Mouse (Mus musculus) monocyte, adult 5-6 weeks (primary cell): ENCODE data around the gene Gabpb2. TPM values are rescaled to one million over a fixed set of nuclear protein-coding genes. Genes with fewer than 3 reads are reported as not detected.
A peak's percentile ranks its signal among the peaks of the same experiment; 100 is the strongest.
"Not testable (repeated sequence)": the region's sequence is repeated elsewhere in the genome, so short reads cannot be mapped to it uniquely, and the experiment has no call there.

Source experiments
- ATAC-seq: fragments of 153-309, 156-312 bp; replicated peaks from 2 replicates; pipeline ENCODE4 v1.8.0; 2017; ENCODE audit warnings: mild to moderate bottlenecking; ENCODE audit not compliant: low TSS enrichment, insufficient number of reproducible peaks, severe bottlenecking, poor library complexity, low FRiP score
- total RNA-seq: library from RNA; stranded (forward); fragments of 200-1000, 200-491, 200-594 nt; gene quantifications from 3 replicates; pipeline ENCODE4 v1.2.3, GENCODE M21; 2017

Gene Gabpb2
- total RNA-seq, 1 experiment from 2014 or later, result 87.0 TPM

- peak; percentile 19; the same call in 1 of the 2 replicates for ATAC-seq
Measured at GRCm38 (mm10) chr3:95135433-95136052, 82.2 kb downstream of the Gabpb2 start.

DNA sequence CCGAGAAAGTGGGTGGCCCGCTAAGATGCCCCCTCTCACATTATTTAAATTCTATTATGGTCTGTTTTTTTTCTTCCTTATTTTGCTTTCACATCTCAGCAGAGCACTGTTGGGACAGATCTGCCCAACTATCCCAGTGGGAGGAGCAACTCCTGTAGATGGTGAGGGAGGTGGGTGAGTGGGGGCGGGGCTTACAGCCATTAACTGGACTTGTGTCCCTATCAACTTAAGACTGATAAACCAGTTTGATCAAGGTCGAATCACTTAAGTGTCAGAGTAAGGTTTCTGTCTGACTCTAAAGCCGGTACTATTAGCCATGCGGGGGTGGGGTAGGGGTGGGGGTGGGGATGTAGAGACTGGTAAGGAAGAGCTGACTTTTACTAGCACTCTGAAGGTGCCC lies 82.7 kb downstream of the Gabpb2 start:
- no peak for ATAC-seq

- ATAC-seq, result 0 out of 2 replicates have a peak, but pooled peaks have one; percentile 4
Measured at GRCm38 (mm10) chr3:95134133-95134532, 83.6 kb downstream of the Gabpb2 start.

GRCm38 (mm10) chr3:95133680-95134101 lies 84.0 kb downstream of the Gabpb2 start, which contains the start of the genes Scnm1 and Lysmd1:
Gene Scnm1 (minus strand): TSS chr3:95134011.
Gene Lysmd1 (plus strand): TSS chr3:95134088.
- ATAC-seq, result peak; percentile 93

DNA sequence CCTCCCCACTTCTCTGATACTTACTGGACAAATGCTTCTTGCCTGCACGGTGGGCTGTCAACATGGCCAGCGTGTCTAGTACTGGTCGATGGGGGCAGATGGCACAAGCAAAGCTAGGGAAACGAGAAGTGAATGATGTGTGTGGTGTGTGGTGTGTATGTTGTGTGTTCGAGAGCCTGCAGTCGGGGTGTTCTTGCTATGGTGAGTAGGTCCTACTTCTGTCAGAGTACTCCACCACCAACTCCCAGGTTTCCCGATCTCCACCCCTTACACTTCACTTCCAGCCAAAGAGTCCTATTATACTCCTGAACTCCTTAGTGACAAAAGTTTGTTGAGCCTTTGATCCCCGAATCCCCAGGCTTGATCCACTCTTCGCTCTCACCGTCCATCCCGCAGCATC lies 84.5 kb downstream of the Gabpb2 start:
- ATAC-seq, result no peak

DNA sequence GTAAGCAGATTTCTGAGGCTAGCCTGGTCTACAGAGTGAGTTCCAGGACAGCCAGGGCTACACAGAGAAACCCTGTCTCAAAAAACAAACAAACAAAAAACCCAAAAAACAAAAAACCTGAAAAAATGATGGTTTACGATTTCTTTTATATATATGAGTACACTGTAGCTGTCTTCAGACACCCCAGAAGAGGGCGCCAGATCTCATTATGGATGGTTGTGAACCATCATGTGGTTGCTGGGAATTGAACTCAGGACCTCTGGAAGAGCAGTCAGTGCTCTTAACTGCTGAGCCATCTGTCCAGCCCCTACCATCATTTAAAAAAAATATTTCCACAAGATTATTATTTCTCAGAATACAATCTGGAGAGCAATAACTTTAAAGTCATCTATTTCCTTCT lies 85.3 kb downstream of the Gabpb2 start:
- ATAC-seq, result not testable (repeated sequence)

Other genes starting within 250 kb of the Gabpb2 start
- 25.2 to 29.9 TPM (median 27.2 TPM) in 3 replicates for gene Pi4kb, start 243.2 kb downstream of the Gabpb2 start, total RNA-seq
- 17.3 to 33.2 TPM (median 29.2 TPM) in 3 replicates for gene Zfp687, start 202.5 kb downstream of the Gabpb2 start, total RNA-seq
- 201 to 282 TPM (median 263 TPM) in 3 replicates for gene Psmd4, start 175.3 kb downstream of the Gabpb2 start, total RNA-seq
- 12.2 to 29.3 TPM (median 16.7 TPM) in 3 replicates for gene Pip5k1a, start 111.0 kb downstream of the Gabpb2 start, total RNA-seq
- gene Vps72, start 106.9 kb downstream of the Gabpb2 start, total RNA-seq, result 43.2 to 86.5 TPM (median 55.3 TPM) in 3 replicates
- not detected in 3 replicates for gene Tmod4, start 93.4 kb downstream of the Gabpb2 start, total RNA-seq
- 65.3 to 128 TPM (median 82.5 TPM) in 3 replicates for gene Scnm1, start 83.9 kb downstream of the Gabpb2 start, total RNA-seq
- 4.1 to 5.9 TPM (median 5.7 TPM) in 3 replicates for gene Lysmd1, start 83.8 kb downstream of the Gabpb2 start, total RNA-seq
- gene Tnfaip8l2, start 75.6 kb downstream of the Gabpb2 start, total RNA-seq, result 63.2 to 73.9 TPM (median 73.1 TPM) in 3 replicates
- not detected in 3 replicates for gene Sema6c, start 57.5 kb downstream of the Gabpb2 start, total RNA-seq
- gene Cdc42se1, start 10.8 kb upstream of the Gabpb2 start, total RNA-seq, result 122 to 191 TPM (median 182 TPM) in 3 replicates
- gene Mllt11, start 14.3 kb upstream of the Gabpb2 start, total RNA-seq, result 6.2 to 18.2 TPM (median 9.1 TPM) in 3 replicates
- not detected in 3 replicates for gene Gm128, start 23.7 kb upstream of the Gabpb2 start, total RNA-seq
- gene Bnipl, start 33.3 kb upstream of the Gabpb2 start, total RNA-seq, result not detected in 3 replicates
- 21.6 to 32.4 TPM (median 30.4 TPM) in 3 replicates for gene Mindy1, start 63.4 kb upstream of the Gabpb2 start, total RNA-seq
- 8.1 to 16.9 TPM (median 8.6 TPM) in 3 replicates for gene Prune1, start 64.2 kb upstream of the Gabpb2 start, total RNA-seq
- 0.64 to 1.9 TPM (median 0.78 TPM) in 3 replicates for gene Anxa9, start 89.3 kb upstream of the Gabpb2 start, total RNA-seq
- 125 to 137 TPM (median 130 TPM) in 3 replicates for gene Cers2, start 96.9 kb upstream of the Gabpb2 start, total RNA-seq
- 21.0 to 33.6 TPM (median 22.6 TPM) in 3 replicates for gene Setdb1, start 139.3 kb upstream of the Gabpb2 start, total RNA-seq
- not detected in 3 replicates for gene 4930558C23Rik, start 184.9 kb upstream of the Gabpb2 start, total RNA-seq
- 30.7 to 46.7 TPM (median 44.1 TPM) in 3 replicates for gene Arnt, start 216.5 kb upstream of the Gabpb2 start, total RNA-seq